Mouse (Mus musculus) ES-E14 (cell line): ENCODE results near the gene Trmt10b. TPM values are rescaled to one million over a fixed set of nuclear protein-coding genes. Genes with fewer than 3 reads are reported as not detected.

Source experiments
- DNase-seq: peaks from one replicate; pipeline ENCODE4 v3.0.0-alpha.2; 2013; ENCODE audit warnings: low read depth, low spot score
- H3K27ac ChIP-seq: 2 replicates; pipeline ENCODE4 v1.5.1; 2012; ENCODE audit warnings: low read depth, mild to moderate bottlenecking, low read length, moderate library complexity, mixed read lengths; ENCODE audit not compliant: poor library complexity, insufficient read depth, severe bottlenecking
- H3K36me3 ChIP-seq: 2 replicates; pipeline ENCODE4 v1.6.1; 2012; ENCODE audit warnings: mild to moderate bottlenecking, low read length, moderate library complexity, mixed read lengths; ENCODE audit not compliant: control insufficient read depth, poor library complexity, insufficient read depth, severe bottlenecking
- H3K4me1 ChIP-seq, 2 experiments: fragments of 150-350 bp in 1 of 2; sonication (generic) in 1 of 2; 2 replicates each; pipeline ENCODE4 v1.6.1; 2012; ENCODE audit warnings: low read length in 2 of 2, mild to moderate bottlenecking in 1 of 2, mixed read lengths in 1 of 2; ENCODE audit not compliant: control insufficient read depth in 2 of 2, insufficient read depth in 2 of 2, poor library complexity in 1 of 2
- H3K4me3 ChIP-seq, 2 experiments: fragments of 150-350 bp in 1 of 2; sonication (generic) in 1 of 2; 2 replicates each; pipeline ENCODE4 v1.5.1; 2012; ENCODE audit warnings: low read length in 2 of 2, low read depth in 1 of 2, mild to moderate bottlenecking in 1 of 2, mixed read lengths in 1 of 2; ENCODE audit not compliant: insufficient read depth in 1 of 2, poor library complexity in 1 of 2, severe bottlenecking in 1 of 2
- H3K9ac ChIP-seq: 2 replicates; pipeline ENCODE4 v1.6.1; 2012; ENCODE audit warnings: low read depth, mild to moderate bottlenecking, low read length, mixed read lengths; ENCODE audit not compliant: poor library complexity, insufficient read depth, severe bottlenecking
- H3K9me3 ChIP-seq: fragments of 150-350 bp; sonication (generic); 2 replicates; pipeline ENCODE4 v1.6.1; 2012; ENCODE audit warnings: low read depth, mild to moderate bottlenecking, low read length; ENCODE audit not compliant: control insufficient read depth, insufficient read depth
- CHD2 ChIP-seq: IDR thresholded peaks from 2 replicates; pipeline ENCODE4 v1.6.1; 2014; ENCODE audit warnings: mild to moderate bottlenecking, low read depth, low read length, inconsistent platforms
- HCFC1 ChIP-seq: IDR thresholded peaks from 2 replicates; pipeline ENCODE4 v1.6.1; 2012; ENCODE audit warnings: low read length, inconsistent platforms, borderline replicate concordance; ENCODE audit not compliant: insufficient read depth
- MAFK ChIP-seq: IDR thresholded peaks from 2 replicates; pipeline ENCODE4 v1.6.1; 2014; ENCODE audit warnings: mild to moderate bottlenecking, low read depth, low read length, inconsistent platforms; ENCODE audit not compliant: insufficient read depth
- ZC3H11A ChIP-seq: IDR thresholded peaks from 2 replicates; pipeline ENCODE4 v1.6.1; 2012; ENCODE audit warnings: low read depth, mild to moderate bottlenecking, inconsistent platforms, low read length, borderline replicate concordance
- ZNF384 ChIP-seq: IDR thresholded peaks from 2 replicates; pipeline ENCODE4 v1.6.1; 2012; ENCODE audit warnings: low read depth, low read length, inconsistent platforms
- in situ Hi-C, 2 experiments: fragments of 600-800 bp; cut with MboI; formaldehyde crosslinking; loops; one replicate each; pipeline ENCODE4 v1.15.1; 2025; ENCODE audit warnings: low sequenced_read_pairs in 2 of 2, inconsistent platforms in 1 of 2; ENCODE audit not compliant: unreplicated experiment in 2 of 2
- total RNA-seq: library from RNA; depleted of rRNA; stranded (reverse); fragments of 300-350 nt; gene quantifications from 2 replicates; pipeline ENCODE4 v1.2.3, GENCODE M21; 2012

Trmt10b gene
- total RNA-seq, 1 experiment = 8.8 TPM

GRCm38 (mm10) chr4:45332466-45332865 lies 35.5 kb downstream of the Trmt10b start:
- no peak for TF ChIP-seq CHD2
- TF ChIP-seq ZNF384 = no peak
- no peak for TF ChIP-seq MAFK
- no peak for TF ChIP-seq HCFC1
- TF ChIP-seq ZC3H11A = no peak
- Histone ChIP-seq H3K9me3 (no peaks in the 10 kb centered on the region), H3K9ac (no peak overlapping the region), H3K4me1 (no peaks in the 10 kb centered on the region), H3K4me3 (no peak overlapping the region), H3K27ac (no peak overlapping the region), H3K36me3 (no peaks in the 10 kb centered on the region)
- no peak for DNase-seq
- in situ Hi-C loops = no loop called here

DNA sequence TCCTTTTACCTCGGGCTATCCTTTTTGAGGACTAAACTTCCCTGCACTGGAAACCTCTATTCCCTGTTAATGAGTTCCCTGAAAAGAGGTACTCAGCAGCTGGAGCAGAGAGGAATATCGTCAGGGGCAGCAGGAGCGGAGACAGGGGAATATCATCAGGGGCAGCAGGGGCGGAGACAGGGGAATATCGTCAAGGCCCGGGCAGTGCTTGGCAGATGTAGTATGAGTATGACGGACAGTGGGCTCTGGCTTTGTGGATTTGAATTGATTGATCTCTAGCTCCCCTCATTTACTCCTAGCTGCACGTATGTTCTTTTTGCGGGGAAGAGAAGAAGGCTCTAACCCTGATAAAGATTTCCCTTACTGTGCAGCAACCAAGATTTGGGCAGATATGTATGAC lies 44.3 kb downstream of the Trmt10b start:
- peak overlapping the region; percentile 91; the same call in 1 of the 2 replicates for H3K9ac ChIP-seq
- peak overlapping the region; percentile 63 to 94; a peak in 3 of 4 replicates for H3K4me3 ChIP-seq
- in situ Hi-C loops = no loop called here
- H3K9me3 ChIP-seq = no peaks in the 10 kb centered on the region
- no peaks in the 10 kb centered on the region; a peak in 1 of 4 replicates for H3K4me1 ChIP-seq
- DNase-seq = no peak
- H3K27ac ChIP-seq = no peak overlapping the region
- no peaks in the 10 kb centered on the region for H3K36me3 ChIP-seq
- TF ChIP-seq ZNF384 (no peak), ZC3H11A (no peak), HCFC1 (no peak), CHD2 (no peak), MAFK (no peak)

DNA sequence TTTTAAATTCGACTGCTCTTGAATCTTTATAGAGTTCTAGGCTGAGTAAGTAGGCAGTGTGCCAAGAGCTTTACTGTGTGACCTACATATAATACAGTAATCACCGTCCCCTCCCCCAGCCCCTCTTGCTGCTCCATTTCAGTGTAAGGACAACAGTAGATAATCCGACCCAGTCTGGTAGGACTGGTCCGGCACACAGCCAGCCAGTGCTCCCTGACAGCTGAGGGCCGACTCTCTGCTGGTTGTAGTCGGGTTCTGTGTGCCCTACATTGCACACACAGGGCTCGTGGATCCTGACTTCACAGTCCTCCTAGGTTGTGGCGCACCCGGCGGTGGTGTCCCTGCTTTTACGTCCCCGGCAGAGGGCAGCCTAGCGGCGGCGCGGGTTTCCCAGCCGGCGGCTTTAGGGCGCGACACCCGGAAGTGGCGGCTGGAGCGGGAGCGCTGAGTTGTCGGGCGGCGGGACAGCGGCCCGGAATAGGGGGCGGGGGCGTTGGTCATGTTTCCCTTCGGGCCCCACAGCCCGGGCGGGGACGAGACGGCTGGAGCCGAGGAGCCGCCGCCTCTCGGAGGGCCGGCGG lies 44.8 kb downstream of the Trmt10b start, which contains the start of gene Dcaf10:
TSS of gene Dcaf10 (plus strand) at position 433 of the 581 bp plus-strand sequence.
- Histone ChIP-seq H3K4me3 (peak within 1 kb of the TSS; percentile 63 to 94), H3K36me3 (no peaks in the 10 kb centered on the region), H3K4me1 (no peaks in the 10 kb centered on the region; a peak in 1 of 4 replicates), H3K9ac (peak within 1 kb of the TSS; percentile 92), H3K9me3 (no peaks in the 10 kb centered on the region), H3K27ac (no peak within 1 kb of the TSS)
- TF ChIP-seq MAFK (no peak), CHD2 (0 out of 2 replicates have a peak, but pooled peaks have one; percentile 37), ZC3H11A (no peak; the same call in 1 of the 2 replicates), ZNF384 (no peak), HCFC1 (peak; percentile 86)
- DNase-seq = peak; percentile 75
- in situ Hi-C loops = no loop called here

DNA sequence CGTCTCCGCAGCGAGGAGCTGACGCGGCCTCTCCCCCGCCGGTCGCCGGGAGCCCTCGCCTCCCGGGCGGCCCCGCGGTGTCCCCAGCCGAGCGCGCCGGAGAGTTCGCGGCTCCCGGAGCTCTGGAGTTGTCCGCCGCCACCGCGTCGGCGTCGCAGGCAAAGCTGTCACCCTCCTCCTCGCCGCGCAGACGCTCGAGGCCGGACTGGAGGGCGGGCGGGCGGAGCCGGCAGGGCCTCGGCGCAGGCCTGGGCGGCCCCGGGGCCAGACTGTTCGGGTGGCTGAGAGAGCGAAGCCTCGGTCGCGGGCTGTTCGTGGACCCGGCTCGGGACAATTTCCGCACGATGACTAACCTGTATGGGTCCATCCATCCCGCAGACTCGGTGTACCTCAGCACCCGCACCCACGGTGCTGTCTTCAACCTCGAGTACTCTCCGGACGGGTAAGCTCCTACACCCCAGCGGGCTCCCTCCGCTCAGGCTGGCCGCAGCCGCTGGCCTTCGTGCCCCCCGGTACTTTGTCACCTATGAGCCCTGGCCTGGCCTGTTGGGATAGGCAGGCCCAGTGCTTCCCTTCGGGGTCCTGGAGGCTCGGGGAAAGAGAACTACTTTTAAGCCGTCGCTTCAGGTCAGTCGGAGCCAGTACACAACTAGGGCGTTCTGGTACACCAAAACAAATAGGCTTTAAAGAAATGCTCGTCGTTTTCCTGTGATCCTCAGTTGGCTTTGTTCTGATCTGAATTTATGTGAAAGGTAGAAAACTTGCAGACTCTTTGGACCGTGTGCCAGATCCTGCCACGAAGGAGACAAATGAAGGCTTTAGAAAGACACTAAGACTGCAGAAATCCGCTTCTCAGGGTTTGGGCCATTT lies 45.6 kb downstream of the Trmt10b start, which contains the start of gene Exosc3:
TSS of gene Exosc3 (minus strand) at position 447 of the 870 bp plus-strand sequence.
- TF ChIP-seq MAFK (no peak), CHD2 (no peak), HCFC1 (no peak), ZNF384 (no peak), ZC3H11A (no peak)
- peak within 1 kb of the TSS; percentile 63 to 94 for H3K4me3 ChIP-seq
- H3K27ac ChIP-seq = no peak within 1 kb of the TSS
- no peaks in the 10 kb centered on the region; a peak in 1 of 4 replicates for H3K4me1 ChIP-seq
- H3K9ac ChIP-seq = peak within 1 kb of the TSS; percentile 92
- H3K36me3 ChIP-seq = no peaks in the 10 kb centered on the region
- in situ Hi-C loops = no loop called here
- no peaks in the 10 kb centered on the region for H3K9me3 ChIP-seq
- no peak for DNase-seq
